Mouse (Mus musculus): Measurements from ENCODE around the gene Ttc28. TPM values are rescaled to one million over a fixed set of nuclear protein-coding genes. Genes with fewer than 3 reads are reported as not detected.

The Ttc28 gene
- polyA plus RNA-seq, 1 experiment from 2014 or later, result 14.5 TPM

DNA sequence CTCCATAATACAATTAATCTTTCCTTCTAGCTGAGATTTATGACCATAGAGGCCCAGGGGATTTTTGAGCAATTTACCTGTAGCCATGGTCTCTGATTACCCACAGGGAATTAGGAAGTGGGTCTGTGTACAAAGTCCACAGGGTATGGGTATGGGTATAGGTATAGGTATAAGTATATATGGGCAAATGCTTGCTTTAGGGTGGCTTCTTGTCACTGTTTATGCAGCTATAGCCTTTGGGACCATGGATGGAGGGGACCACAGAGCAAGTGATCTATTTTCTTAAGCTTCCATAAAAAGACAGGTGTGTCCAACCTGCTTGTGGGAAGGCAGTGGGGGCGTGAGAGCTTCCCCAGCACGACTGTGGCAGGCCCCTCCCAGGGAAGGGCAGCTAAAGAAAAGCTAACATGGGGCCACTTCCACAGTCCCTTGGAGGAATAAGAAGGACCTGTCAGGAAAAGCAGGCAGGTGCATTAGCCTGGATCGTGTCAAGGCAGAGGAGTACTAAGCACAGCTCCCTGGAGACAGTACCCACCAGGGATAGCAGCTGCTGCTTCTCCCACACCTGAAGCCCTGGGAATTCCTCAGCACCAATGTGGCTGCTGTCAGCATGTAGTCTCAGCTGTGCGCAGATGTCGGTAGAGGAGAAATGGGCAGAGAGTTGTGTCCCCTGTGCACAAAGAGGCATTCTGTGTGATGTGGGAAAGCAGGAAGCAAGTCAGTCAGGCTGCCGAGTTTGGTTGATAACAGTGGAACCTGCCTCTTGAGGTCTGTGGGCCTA lies 338.7 kb downstream of the Ttc28 start:
- no peak overlapping the region for H3K4me3 ChIP-seq (ENCODE audit: low read length)
- no peaks in the 10 kb centered on the region; the same call in 1 of the 2 replicates for H3K36me3 ChIP-seq (ENCODE audit: control insufficient read depth, insufficient read depth, low read length)
- H3K9me3 ChIP-seq (ENCODE audit: control insufficient read depth, low read length), result no peaks in the 10 kb centered on the region
- peaks cover 63% of the 10 kb centered on the region for H3K4me1 ChIP-seq (ENCODE audit: control insufficient read depth, insufficient read depth, low read depth, low read length)
- peak overlapping the region; percentile 24; the same call in 1 of the 2 replicates for H3K27ac ChIP-seq (ENCODE audit: low read depth, low read length)
- no peak overlapping the region for H3K4me2 ChIP-seq (ENCODE audit: low read length)
- ATAC-seq, result no peak
- 60% methylated on average over 6 of the region's 6 CpGs for WGBS
- no peak overlapping the region for H3K9ac ChIP-seq (ENCODE audit: low read depth, low read length)
- no peaks in the 10 kb centered on the region for H3K27me3 ChIP-seq (replicated peaks; ENCODE audit: control insufficient read depth, insufficient read depth, low read length)

DNA sequence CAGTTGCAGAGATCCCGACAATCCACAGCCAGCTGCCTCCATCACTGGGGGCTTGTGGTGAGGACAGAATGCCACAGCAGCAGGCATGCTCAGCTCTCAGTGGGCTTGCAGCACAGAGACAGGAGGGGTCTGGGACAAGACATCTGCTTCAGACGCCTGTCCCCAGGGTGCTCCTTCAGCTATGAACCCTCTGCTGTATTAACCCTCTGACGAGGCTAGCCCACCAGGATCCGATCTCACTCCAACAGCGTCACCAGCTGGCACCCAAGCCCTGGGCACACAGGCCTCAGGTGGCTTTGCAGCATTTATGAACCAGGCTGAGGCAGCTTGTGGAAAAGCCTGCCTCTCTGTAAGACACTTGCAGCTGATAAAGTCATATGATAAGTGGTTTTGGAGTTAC lies 339.4 kb downstream of the Ttc28 start:
- 55% methylated on average over 5 of the region's 5 CpGs for WGBS
- no peak for ATAC-seq
- Histone ChIP-seq H3K9me3 (ENCODE audit: control insufficient read depth, low read length) (no peaks in the 10 kb centered on the region), H3K4me2 (ENCODE audit: low read length) (no peak overlapping the region), H3K9ac (ENCODE audit: low read depth, low read length) (no peak overlapping the region), H3K36me3 (ENCODE audit: control insufficient read depth, insufficient read depth, low read length) (peaks cover 2% of the 10 kb centered on the region), H3K27me3 (replicated peaks; ENCODE audit: control insufficient read depth, insufficient read depth, low read length) (no peaks in the 10 kb centered on the region), H3K4me3 (ENCODE audit: low read length) (no peak overlapping the region), H3K4me1 (ENCODE audit: control insufficient read depth, insufficient read depth, low read depth, low read length) (peaks cover 63% of the 10 kb centered on the region), H3K27ac (ENCODE audit: low read depth, low read length) (no peak overlapping the region)

DNA sequence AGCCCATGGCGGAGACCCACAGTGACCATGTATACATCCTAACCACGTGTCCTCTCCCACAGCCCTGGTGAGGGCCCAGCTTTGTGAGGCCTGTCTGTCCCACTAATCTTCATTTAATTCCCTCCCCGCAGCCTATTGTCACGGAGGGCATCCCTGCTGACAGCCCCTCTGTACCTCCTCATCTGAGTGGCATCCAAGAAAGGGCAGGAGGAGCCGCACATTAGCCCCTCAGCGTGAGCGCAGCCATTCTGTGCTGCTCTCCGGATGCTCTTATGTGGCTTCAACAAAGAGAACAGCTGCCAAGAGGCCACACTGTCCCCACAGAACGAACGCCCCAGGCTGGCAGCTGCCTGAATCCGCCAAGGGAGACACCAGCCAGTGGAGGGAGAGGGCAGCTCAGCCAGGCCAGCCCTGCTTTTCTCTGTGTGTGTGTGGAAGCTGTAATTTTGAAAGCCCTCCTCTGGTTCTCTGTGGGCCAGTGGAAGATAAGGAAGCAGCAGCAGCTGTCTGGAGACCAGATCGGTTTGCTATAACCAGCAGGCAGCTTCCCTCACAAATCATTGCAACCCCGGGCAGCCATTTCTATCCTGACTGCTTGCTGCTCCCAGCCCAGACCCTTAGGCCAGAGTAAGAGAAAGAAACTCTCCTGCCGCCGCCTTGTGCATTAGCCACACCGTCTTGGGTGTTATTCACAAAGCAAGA lies 341.2 kb downstream of the Ttc28 start:
- no peaks in the 10 kb centered on the region for H3K9me3 ChIP-seq (ENCODE audit: control insufficient read depth, low read length)
- H3K4me2 ChIP-seq (ENCODE audit: low read length), result no peak overlapping the region
- WGBS, result 15% methylated on average over 16 of the region's 16 CpGs
- peak; percentile 74 for ATAC-seq
- H3K4me1 ChIP-seq (ENCODE audit: control insufficient read depth, insufficient read depth, low read depth, low read length), result peaks cover 52% of the 10 kb centered on the region
- no peaks in the 10 kb centered on the region for H3K27me3 ChIP-seq (replicated peaks; ENCODE audit: control insufficient read depth, insufficient read depth, low read length)
- peak overlapping the region; percentile 47; the same call in 1 of the 2 replicates for H3K9ac ChIP-seq (ENCODE audit: low read depth, low read length)
- H3K36me3 ChIP-seq (ENCODE audit: control insufficient read depth, insufficient read depth, low read length), result peaks cover 5% of the 10 kb centered on the region
- no peak overlapping the region for H3K4me3 ChIP-seq (ENCODE audit: low read length)
- peak overlapping the region; percentile 77 for H3K27ac ChIP-seq (ENCODE audit: low read depth, low read length)

DNA sequence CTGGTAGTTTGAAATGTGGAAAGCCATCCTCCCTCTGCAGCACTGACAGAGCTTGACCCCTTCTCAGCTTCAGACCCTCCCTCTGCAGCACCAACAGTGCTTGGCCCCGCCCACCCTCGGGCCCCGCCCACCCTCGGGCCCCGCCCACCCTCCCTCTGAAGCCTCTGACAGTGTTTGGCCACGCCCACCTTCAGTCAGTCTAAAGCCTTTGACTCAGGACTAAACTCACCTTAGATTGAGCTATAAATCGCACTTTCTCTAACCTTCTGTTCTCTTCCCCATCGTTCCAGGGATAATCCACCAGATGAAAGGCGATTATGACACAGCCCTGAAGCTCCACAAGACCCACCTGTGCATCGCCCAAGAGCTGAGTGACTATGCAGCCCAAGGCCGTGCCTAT lies 343.2 kb downstream of the Ttc28 start:
- Histone ChIP-seq H3K27ac (ENCODE audit: low read depth, low read length) (no peak overlapping the region), H3K4me2 (ENCODE audit: low read length) (no peak overlapping the region), H3K4me1 (ENCODE audit: control insufficient read depth, insufficient read depth, low read depth, low read length) (peaks cover 52% of the 10 kb centered on the region), H3K9me3 (ENCODE audit: control insufficient read depth, low read length) (no peaks in the 10 kb centered on the region), H3K9ac (ENCODE audit: low read depth, low read length) (no peak overlapping the region), H3K27me3 (replicated peaks; ENCODE audit: control insufficient read depth, insufficient read depth, low read length) (no peaks in the 10 kb centered on the region), H3K4me3 (ENCODE audit: low read length) (no peak overlapping the region), H3K36me3 (ENCODE audit: control insufficient read depth, insufficient read depth, low read length) (peaks cover 9% of the 10 kb centered on the region)
- 45% methylated on average over 11 of the region's 11 CpGs for WGBS
- no peak for ATAC-seq

DNA sequence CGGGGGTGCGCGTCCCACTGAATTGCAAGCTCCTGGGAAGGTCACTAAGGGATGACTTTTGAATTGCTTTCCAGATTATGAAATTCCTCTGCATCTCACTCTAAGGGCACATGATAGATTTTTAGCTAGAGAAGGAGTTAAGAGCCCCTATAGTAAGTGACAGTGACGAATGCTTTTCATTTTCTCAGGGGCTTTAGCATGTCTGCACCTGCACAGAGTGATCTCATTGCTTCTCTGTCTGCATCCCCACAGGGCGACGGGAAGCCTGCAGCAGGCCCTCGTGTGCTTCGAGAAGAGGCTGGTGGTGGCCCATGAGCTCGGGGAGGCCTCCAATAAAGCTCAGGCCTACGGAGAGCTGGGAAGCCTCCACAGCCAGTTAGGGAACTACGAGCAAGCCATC lies 345.7 kb downstream of the Ttc28 start:
- WGBS, result 56% methylated on average over 11 of the region's 11 CpGs
- no peak overlapping the region for H3K4me3 ChIP-seq (ENCODE audit: low read length)
- H3K9me3 ChIP-seq (ENCODE audit: control insufficient read depth, low read length), result no peaks in the 10 kb centered on the region
- peaks cover 15% of the 10 kb centered on the region for H3K36me3 ChIP-seq (ENCODE audit: control insufficient read depth, insufficient read depth, low read length)
- H3K4me2 ChIP-seq (ENCODE audit: low read length), result no peak overlapping the region
- no peaks in the 10 kb centered on the region for H3K27me3 ChIP-seq (replicated peaks; ENCODE audit: control insufficient read depth, insufficient read depth, low read length)
- H3K4me1 ChIP-seq (ENCODE audit: control insufficient read depth, insufficient read depth, low read depth, low read length), result peaks cover 45% of the 10 kb centered on the region
- H3K9ac ChIP-seq (ENCODE audit: low read depth, low read length), result no peak overlapping the region
- no peak for ATAC-seq
- H3K27ac ChIP-seq (ENCODE audit: low read depth, low read length), result no peak overlapping the region

DNA sequence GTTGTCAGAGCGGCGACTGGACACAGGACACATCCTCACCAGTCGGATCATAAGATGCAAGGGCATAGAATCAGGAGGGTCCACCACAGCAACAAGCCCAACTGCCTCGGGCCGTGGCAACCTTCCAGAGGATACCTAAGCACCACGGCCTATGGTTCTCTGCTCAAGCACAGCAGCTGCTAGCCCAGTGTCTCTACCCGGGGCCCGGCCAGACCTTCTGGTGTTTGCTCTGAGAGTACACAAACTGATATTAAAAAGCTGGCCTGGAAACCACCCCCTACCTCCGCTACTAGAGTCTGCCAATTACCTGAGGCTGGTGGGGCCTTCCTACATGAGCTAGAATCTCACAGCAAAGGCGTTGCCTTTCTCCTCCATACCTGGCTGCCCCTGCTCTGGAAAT lies 346.9 kb downstream of the Ttc28 start:
- Histone ChIP-seq H3K27me3 (replicated peaks; ENCODE audit: control insufficient read depth, insufficient read depth, low read length) (no peaks in the 10 kb centered on the region), H3K36me3 (ENCODE audit: control insufficient read depth, insufficient read depth, low read length) (peaks cover 15% of the 10 kb centered on the region), H3K27ac (ENCODE audit: low read depth, low read length) (no peak overlapping the region), H3K4me2 (ENCODE audit: low read length) (no peak overlapping the region), H3K9me3 (ENCODE audit: control insufficient read depth, low read length) (no peaks in the 10 kb centered on the region), H3K4me3 (ENCODE audit: low read length) (no peak overlapping the region), H3K9ac (ENCODE audit: low read depth, low read length) (no peak overlapping the region), H3K4me1 (ENCODE audit: control insufficient read depth, insufficient read depth, low read depth, low read length) (peaks cover 33% of the 10 kb centered on the region)
- ATAC-seq, result no peak
- 73% methylated on average over 10 of the region's 10 CpGs for WGBS

DNA sequence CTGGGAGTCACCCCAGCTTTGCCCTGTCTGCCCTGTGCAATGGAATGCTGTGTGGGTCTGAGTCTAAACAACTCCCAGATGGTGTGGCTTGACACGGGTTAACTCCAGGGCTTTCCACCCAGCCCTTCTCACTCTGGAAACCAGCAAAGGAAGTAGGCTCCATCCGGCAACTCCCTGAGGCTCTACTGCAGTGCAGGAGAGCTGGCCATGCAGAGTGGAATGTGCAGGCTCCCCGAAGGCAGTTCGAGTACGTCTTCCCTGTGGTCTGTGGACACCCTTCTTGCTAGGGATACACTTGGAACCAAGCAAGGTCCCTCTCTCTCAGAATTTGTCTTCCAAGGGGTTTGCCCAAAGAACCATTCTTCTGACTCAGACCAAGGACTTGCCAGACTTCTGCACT lies 348.2 kb downstream of the Ttc28 start:
- ATAC-seq, result no peak
- Histone ChIP-seq H3K4me3 (ENCODE audit: low read length) (no peak overlapping the region), H3K4me1 (ENCODE audit: control insufficient read depth, insufficient read depth, low read depth, low read length) (peaks cover 30% of the 10 kb centered on the region), H3K36me3 (ENCODE audit: control insufficient read depth, insufficient read depth, low read length) (peaks cover 15% of the 10 kb centered on the region), H3K27ac (ENCODE audit: low read depth, low read length) (no peak overlapping the region; the same call in 1 of the 2 replicates), H3K9me3 (ENCODE audit: control insufficient read depth, low read length) (no peaks in the 10 kb centered on the region), H3K4me2 (ENCODE audit: low read length) (no peak overlapping the region), H3K27me3 (replicated peaks; ENCODE audit: control insufficient read depth, insufficient read depth, low read length) (no peaks in the 10 kb centered on the region), H3K9ac (ENCODE audit: low read depth, low read length) (no peak overlapping the region; the same call in 1 of the 2 replicates)
- WGBS, result 57% methylated on average over 5 of the region's 5 CpGs

DNA sequence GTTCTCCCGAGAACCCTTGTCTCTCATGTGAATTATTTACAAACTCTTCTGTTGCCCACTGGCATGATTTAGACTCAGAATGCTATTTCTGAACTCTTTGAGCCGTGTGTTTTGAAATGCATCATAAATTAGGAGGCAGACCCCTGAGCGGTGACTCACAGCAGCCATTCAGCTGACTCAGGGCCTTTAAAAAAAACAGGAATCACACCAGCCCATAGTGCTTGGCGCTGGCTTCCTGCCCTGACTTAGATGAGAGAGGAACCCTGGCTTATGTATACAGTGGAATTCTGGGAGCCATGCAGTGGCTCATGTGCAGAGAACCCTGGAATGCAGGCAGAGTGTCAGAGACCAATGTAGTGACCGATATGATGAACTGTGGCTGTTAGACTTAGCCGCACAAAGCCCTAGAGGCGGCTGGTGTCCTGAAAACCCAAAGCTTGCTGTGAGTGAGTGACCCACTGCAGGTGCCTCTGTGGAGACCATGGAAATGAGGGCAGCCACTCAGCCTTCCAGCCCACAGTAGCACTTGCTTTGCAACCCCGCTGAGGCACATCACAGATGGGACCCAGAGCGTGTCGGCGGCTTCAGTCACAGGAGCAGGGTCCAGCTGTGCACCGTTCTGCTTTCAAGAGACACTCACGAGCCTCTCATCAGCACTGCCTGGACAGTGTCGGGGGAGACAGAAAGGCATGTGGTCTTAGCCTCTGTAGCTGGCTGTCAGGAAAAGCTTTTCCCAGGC lies 348.9 kb downstream of the Ttc28 start:
- Histone ChIP-seq H3K9me3 (ENCODE audit: control insufficient read depth, low read length) (no peaks in the 10 kb centered on the region), H3K36me3 (ENCODE audit: control insufficient read depth, insufficient read depth, low read length) (peaks cover 16% of the 10 kb centered on the region), H3K4me2 (ENCODE audit: low read length) (no peak overlapping the region), H3K4me3 (ENCODE audit: low read length) (no peak overlapping the region), H3K27me3 (replicated peaks; ENCODE audit: control insufficient read depth, insufficient read depth, low read length) (no peaks in the 10 kb centered on the region), H3K9ac (ENCODE audit: low read depth, low read length) (peak overlapping the region; percentile 7; the same call in 1 of the 2 replicates), H3K4me1 (ENCODE audit: control insufficient read depth, insufficient read depth, low read depth, low read length) (peaks cover 35% of the 10 kb centered on the region), H3K27ac (ENCODE audit: low read depth, low read length) (peak overlapping the region; percentile 51)
- WGBS, result 15% methylated on average over 14 of the region's 14 CpGs
- no peak for ATAC-seq

DNA sequence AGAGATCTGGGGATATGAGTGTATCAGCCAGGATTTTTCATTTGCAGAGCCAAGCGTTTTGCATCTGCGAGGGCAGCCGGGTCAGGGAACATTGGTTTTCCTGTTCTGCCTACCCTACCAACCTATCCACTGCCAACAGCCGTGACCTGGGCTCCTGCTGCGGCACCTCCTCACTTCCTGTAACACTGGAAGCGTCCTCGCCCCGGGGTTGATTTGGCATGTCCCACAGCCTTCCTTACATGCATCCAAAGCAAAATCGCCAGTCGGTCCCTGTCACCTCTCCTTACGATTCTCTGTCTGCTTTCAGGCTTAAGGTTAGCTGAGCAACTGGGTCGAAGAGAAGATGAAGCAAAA lies 349.4 kb downstream of the Ttc28 start:
- Histone ChIP-seq H3K4me1 (ENCODE audit: control insufficient read depth, insufficient read depth, low read depth, low read length) (peaks cover 35% of the 10 kb centered on the region), H3K27ac (ENCODE audit: low read depth, low read length) (0 out of 2 replicates have a peak overlapping the region, but pooled peaks have one; percentile 10), H3K4me3 (ENCODE audit: low read length) (no peak overlapping the region), H3K9ac (ENCODE audit: low read depth, low read length) (0 out of 2 replicates have a peak overlapping the region, but pooled peaks have one; percentile 0), H3K4me2 (ENCODE audit: low read length) (no peak overlapping the region), H3K9me3 (ENCODE audit: control insufficient read depth, low read length) (no peaks in the 10 kb centered on the region), H3K36me3 (ENCODE audit: control insufficient read depth, insufficient read depth, low read length) (peaks cover 15% of the 10 kb centered on the region), H3K27me3 (replicated peaks; ENCODE audit: control insufficient read depth, insufficient read depth, low read length) (no peaks in the 10 kb centered on the region)
- no peak for ATAC-seq
- 55% methylated on average over 12 of the region's 12 CpGs for WGBS
